Mouse (Mus musculus) heart, postnatal 0 days (tissue): Measurements from ENCODE around the gene Sap18b.
A peak's percentile ranks its signal among the peaks of the same experiment; 100 is the strongest.

Experiments used
- CTCF ChIP-seq: IDR thresholded peaks from 2 replicates; pipeline ENCODE4 v1.5.1; 2016; ENCODE audit warnings: antibody characterized with exemption, control low read depth, low read depth
- EP300 ChIP-seq: IDR thresholded peaks from 2 replicates; pipeline ENCODE4 v1.6.1; 2016; ENCODE audit warnings: antibody characterized with exemption, low read depth

- TF ChIP-seq CTCF (peak; percentile 95), EP300 (no peak)
These were observed 7.7 kb downstream of the Sap18b start for GRCm38 (mm10) chr8:95832603-95833434.
